In genomic region chr8:107658386-107658785, GRCm38 (mm10) we compare ENCODE assay signal across 32 mouse cellular contexts.
"Had no signal": no experiment of that assay in that cellular context is flagged by ENCODE, and none has a peak within 500 bp of the region (broad histone marks: within the 10 kb centered on the region; RNA-seq: fewer than 3 reads in every experiment).

No protein-coding gene starts in this region.

- H3K4me3 ChIP-seq: limb, embryonic 10.5 days; limb, embryonic 12.5 days; limb, embryonic 13.5 days; limb, embryonic 15.5 days; liver, embryonic 12.5 days; liver, embryonic 13.5 days; liver, embryonic 15.5 days; lung, embryonic 15.5 days; megakaryocyte, embryonic 14.5 days; midbrain, embryonic 10.5 days; midbrain, embryonic 12.5 days; midbrain, embryonic 13.5 days; midbrain, embryonic 15.5 days; myocyte; neural tube, embryonic 12.5 days had no signal

- H3K4me2 ChIP-seq: limb, embryonic 12.5 days; limb, embryonic 13.5 days; limb, embryonic 15.5 days; liver, embryonic 11.5 days; liver, embryonic 12.5 days; liver, embryonic 13.5 days; liver, embryonic 15.5 days; lung, embryonic 14.5 days; lung, embryonic 15.5 days; midbrain, embryonic 11.5 days; midbrain, embryonic 12.5 days; midbrain, embryonic 13.5 days; midbrain, embryonic 15.5 days; neural tube, embryonic 12.5 days had no signal

- H3K9ac ChIP-seq: limb, embryonic 12.5 days; limb, embryonic 13.5 days; limb, embryonic 15.5 days; liver, embryonic 12.5 days; liver, embryonic 13.5 days; liver, embryonic 14.5 days; liver, embryonic 15.5 days; liver, postnatal 0 days; lung, embryonic 14.5 days; lung, embryonic 15.5 days; midbrain, embryonic 12.5 days; midbrain, embryonic 13.5 days; midbrain, embryonic 15.5 days; neural tube, embryonic 12.5 days had no signal

- H3K9me3 ChIP-seq: limb, embryonic 10.5 days; limb, embryonic 12.5 days; limb, embryonic 13.5 days; limb, embryonic 15.5 days; liver, embryonic 12.5 days; liver, embryonic 13.5 days; liver, embryonic 15.5 days; lung, embryonic 15.5 days; midbrain, embryonic 10.5 days; midbrain, embryonic 12.5 days; midbrain, embryonic 13.5 days; midbrain, embryonic 15.5 days; neural tube, embryonic 12.5 days had no signal

- H3K27me3 ChIP-seq: limb, embryonic 12.5 days; limb, embryonic 13.5 days; limb, embryonic 15.5 days; liver, embryonic 12.5 days; liver, embryonic 13.5 days; liver, embryonic 15.5 days; lung, embryonic 15.5 days; megakaryocyte, embryonic 14.5 days; midbrain, embryonic 12.5 days; midbrain, embryonic 13.5 days; midbrain, embryonic 15.5 days; neural tube, embryonic 12.5 days had no signal

- H3K27ac ChIP-seq: limb, embryonic 10.5 days; limb, embryonic 12.5 days; limb, embryonic 13.5 days; limb, embryonic 15.5 days; liver, embryonic 12.5 days; liver, embryonic 13.5 days; liver, embryonic 14.5 days; liver, embryonic 15.5 days; lung, embryonic 15.5 days; macrophage; midbrain, embryonic 10.5 days; midbrain, embryonic 12.5 days; midbrain, embryonic 13.5 days; midbrain, embryonic 15.5 days; neural tube, embryonic 12.5 days had no signal

- H3K4me1 ChIP-seq: limb, embryonic 10.5 days; limb, embryonic 12.5 days; limb, embryonic 13.5 days; limb, embryonic 15.5 days; liver, embryonic 12.5 days; liver, embryonic 13.5 days; liver, embryonic 15.5 days; lung, embryonic 15.5 days; megakaryocyte, embryonic 14.5 days; midbrain, embryonic 10.5 days; midbrain, embryonic 12.5 days; midbrain, embryonic 13.5 days; midbrain, embryonic 15.5 days; neural tube, embryonic 12.5 days had no signal

- DNase-seq: left cerebral cortex, postnatal 4 days; liver; liver, embryonic 13.5 days; liver, postnatal 0 days; lung, adult 18-20 months; lung, adult 2 months; lung, embryonic 14.5 days; lung, postnatal 10 days; lung, postnatal 14 days; lung, postnatal 36 days; lung, postnatal 4 days; midbrain, embryonic 14.5 days had no signal

- H3K36me3 ChIP-seq: limb, embryonic 10.5 days; limb, embryonic 12.5 days; limb, embryonic 13.5 days; limb, embryonic 15.5 days; liver, embryonic 12.5 days; liver, embryonic 13.5 days; liver, embryonic 15.5 days; lung, embryonic 15.5 days; midbrain, embryonic 10.5 days; midbrain, embryonic 12.5 days; midbrain, embryonic 13.5 days; midbrain, embryonic 15.5 days; neural tube, embryonic 12.5 days had no signal

- ATAC-seq: liver, embryonic 12.5 days; liver, postnatal 0 days; lung, postnatal 0 days; midbrain, embryonic 13.5 days; midbrain, embryonic 15.5 days; midbrain, embryonic 16.5 days had no signal
